Mouse (Mus musculus) lung, postnatal 36 days (tissue): ENCODE data around the gene Aacs.
A peak's percentile ranks its signal among the peaks of the same experiment; 100 is the strongest.

ENCODE experiments used
- DNase-seq: peaks from one replicate; pipeline ENCODE4 v3.0.0; 2022; ENCODE audit warnings: mixed read lengths

Gene Aacs

GRCm38 (mm10) chr5:125497821-125498600 is 22.4 kb downstream of the Aacs start:
- DNase-seq, result peak; percentile 66

DNA sequence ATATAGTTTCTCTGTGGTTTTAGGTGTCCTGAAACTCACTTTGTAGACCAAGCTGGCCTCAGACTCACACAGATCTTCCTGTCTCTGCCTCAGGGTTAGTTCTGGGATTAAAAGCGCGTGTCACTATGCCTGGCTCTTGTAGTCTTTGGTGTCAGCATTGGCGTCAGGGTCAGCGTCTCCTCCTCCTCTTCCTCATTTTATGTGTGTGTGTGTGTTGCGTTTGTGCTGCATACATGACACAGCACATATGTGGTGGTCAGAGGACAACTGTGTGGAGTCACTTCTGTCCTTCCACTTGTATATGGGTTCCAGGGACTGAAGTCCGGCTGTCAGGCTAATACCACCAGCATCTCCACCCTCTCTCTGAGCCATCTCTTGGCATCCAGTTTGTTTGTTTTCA is 25.9 kb downstream of the Aacs start:
- DNase-seq, result no peak

DNA sequence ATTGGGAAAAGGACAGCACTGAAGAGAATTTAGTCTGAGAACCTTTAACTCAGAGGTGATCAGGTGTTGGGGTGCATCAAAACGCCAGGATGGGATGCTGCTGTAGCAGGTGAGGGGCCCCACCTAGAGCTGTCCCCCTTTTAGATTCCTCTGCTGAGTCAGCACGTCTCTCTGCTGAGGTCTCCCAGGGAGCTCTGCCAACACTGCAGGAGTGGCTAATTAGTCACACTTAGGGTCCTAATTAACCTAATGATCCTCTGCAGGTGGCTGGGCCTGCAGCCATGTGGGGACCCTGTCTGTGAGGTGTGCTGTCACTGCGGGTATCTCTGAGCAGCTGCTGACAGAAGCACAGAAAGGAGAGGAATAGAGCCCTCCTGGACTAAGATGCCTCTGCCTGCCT is 26.6 kb downstream of the Aacs start:
- DNase-seq, result no peak

GRCm38 (mm10) chr5:125503628-125504027 is 28.0 kb downstream of the Aacs start:
- DNase-seq, result no peak

DNA sequence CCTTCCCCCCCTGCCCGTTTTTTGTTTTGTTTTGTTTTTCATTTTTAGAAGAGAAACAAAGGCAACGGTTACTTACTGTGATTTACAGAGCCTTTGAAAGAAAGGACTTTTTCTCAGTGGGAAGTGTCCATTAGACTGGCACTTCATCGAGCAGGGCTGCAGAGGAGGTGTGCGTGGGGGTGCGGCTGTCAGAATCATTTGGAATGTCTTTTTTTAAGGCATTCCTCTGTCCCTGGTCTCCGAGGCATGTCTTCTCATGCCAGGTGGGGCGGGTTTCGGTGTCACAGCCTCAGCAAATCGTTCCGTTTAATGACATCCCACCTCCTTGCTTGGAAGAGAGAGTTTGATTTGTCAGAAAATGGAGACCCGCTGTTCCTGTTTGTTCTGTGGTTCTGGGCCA is 29.1 kb downstream of the Aacs start:
- DNase-seq, result no peak

- DNase-seq, result no peak
Observed at GRCm38 (mm10) chr5:125505968-125506367, 30.4 kb downstream of the Aacs start.

- DNase-seq, result no peak
Observed at GRCm38 (mm10) chr5:125507582-125507981, 32.0 kb downstream of the Aacs start.

- no peak for DNase-seq
Observed at GRCm38 (mm10) chr5:125508006-125508405, 32.4 kb downstream of the Aacs start.

- peak; percentile 65 for DNase-seq
Observed at GRCm38 (mm10) chr5:125509541-125509940, 33.9 kb downstream of the Aacs start.

DNA sequence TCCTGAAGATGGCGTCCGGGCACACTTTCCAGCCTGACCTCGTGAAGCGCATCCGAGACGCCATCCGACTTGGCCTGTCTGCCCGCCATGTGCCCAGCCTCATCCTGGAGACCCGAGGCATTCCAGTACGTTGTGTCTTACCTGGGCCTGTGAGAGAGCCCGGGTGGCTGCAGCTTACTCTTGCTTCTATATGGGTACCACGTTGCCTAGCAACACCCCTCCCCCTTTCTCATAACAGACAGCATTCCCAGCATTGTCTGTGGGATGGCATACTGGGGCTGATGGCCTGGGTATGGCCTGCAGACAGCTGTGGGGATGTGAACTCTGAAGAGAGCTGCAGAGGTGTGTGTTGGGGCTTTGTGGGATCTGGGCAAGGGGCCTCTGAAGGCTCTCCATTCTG is 39.4 kb downstream of the Aacs start:
- DNase-seq, result no peak

- peak; percentile 41 for DNase-seq
Observed at GRCm38 (mm10) chr5:125518640-125519039, 43.0 kb downstream of the Aacs start.

- peak; percentile 58 for DNase-seq
Observed at GRCm38 (mm10) chr5:125520930-125521590, 45.4 kb downstream of the Aacs start.

DNA sequence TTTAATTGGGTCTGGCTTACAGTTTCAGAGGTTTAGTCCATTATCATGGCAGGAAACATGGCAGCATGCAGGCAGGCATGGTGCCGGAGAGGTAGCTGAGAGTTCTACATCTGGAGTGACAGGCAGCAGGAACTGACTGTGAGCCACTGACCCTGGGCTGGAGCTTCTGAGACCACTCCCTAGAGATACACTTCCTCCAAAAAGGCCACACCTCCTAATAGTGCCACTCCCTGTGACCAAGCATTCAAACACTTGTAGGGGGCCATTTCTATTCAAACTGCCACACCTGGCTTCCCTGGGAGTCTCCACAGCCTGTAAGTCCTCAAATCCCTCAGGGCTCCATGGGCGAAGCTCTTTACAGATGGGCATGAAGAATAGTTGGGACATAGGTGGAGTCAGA is 47.7 kb downstream of the Aacs start:
- no peak for DNase-seq

DNA sequence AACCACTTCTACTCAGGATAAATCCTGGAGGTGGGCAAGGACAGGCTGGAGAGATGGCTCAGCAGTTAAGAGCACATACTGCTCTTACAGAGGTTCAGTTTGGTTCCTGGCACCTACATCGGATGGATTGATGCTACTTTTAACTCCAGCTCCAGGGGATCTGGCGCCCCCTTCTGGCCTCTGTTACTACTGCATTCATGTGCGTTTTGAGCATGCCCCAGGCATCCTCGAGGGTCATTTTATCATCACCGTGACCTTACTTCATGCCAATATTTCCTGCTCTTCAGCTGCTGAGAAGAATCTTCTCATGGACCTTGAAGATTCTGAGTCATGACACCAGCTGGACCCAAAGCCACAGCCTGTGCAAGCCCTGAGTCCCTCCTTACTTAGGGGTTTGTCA is 49.9 kb downstream of the Aacs start:
- DNase-seq, result no peak

DNA sequence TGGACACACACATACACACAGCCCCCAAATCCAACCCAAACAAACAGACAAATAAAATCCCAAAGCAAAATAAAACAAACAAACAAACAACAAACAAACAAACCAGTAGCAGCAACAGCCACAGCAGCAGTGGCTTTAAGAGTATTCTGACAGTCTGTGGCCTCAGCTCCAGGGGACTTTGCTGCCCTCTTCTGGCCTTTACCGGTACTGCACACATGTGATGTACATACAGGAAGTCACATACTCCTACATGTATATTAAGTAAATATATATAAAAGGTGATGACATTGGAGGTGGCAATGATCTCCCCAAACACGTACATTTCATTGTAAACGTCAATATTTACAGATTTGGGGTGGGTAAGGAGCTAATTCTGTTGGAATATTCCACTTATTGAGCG is 50.9 kb downstream of the Aacs start:
- peak; percentile 24 for DNase-seq

- DNase-seq, result peak; percentile 75
Observed at GRCm38 (mm10) chr5:125529109-125529508, 53.5 kb downstream of the Aacs start.

- no peak for DNase-seq
Observed at GRCm38 (mm10) chr5:125531634-125532033, 56.0 kb downstream of the Aacs start, which contains the start of gene Tmem132b. Gene Tmem132b, plus strand, starts transcription at chr5:125531774.

- DNase-seq, result no peak
Observed at GRCm38 (mm10) chr5:125532191-125532544, 56.6 kb downstream of the Aacs start.

DNA sequence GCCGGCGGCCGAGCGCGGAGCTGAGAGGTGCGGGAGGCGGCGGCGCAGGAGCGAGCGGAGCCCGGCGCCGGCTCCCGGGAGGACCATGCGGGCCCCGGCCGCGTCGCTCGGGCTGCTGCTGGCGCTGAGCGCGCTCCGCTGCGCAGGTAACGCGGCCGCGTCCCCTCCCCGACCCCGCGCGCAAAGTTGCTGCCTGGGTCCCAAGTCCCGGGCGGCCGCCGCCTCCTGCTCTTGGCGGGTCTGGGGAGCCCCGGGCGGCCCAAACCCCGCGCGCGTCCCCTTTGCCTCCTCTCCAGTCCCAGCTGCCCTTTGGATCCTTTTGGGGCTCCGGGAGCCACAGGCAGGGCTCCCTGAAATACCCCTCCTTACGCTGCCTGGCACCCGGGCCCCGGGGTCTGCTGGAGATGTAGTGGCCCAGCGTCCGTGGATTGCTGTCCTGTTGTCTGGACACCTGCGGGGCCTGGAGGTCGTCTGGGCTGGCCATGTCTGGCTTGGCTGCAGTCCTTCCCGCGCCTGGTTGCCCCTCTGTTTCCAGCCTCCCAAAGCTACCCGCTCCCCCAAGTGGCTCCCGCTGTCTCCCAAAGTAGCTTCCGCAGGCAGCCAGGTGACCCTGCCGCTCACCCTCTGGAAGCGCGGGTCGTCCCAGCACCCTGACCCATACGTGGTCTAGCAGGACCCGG is 57.1 kb downstream of the Aacs start:
- DNase-seq, result no peak

GRCm38 (mm10) chr5:125533225-125533900 is 57.7 kb downstream of the Aacs start:
- DNase-seq, result no peak

GRCm38 (mm10) chr5:125534168-125534610 is 58.6 kb downstream of the Aacs start:
- no peak for DNase-seq

- DNase-seq, result no peak
Observed at GRCm38 (mm10) chr5:125534611-125535324, 59.2 kb downstream of the Aacs start.

GRCm38 (mm10) chr5:125545090-125545489 is 69.5 kb downstream of the Aacs start:
- no peak for DNase-seq
